Mouse (Mus musculus) ZHBTc4 (cell line): ENCODE data around the gene Klk1b5.
A peak's percentile ranks its signal among the peaks of the same experiment; 100 is the strongest.

Experiments used
- DNase-seq: peaks from one replicate; pipeline ENCODE4 v3.0.0-alpha.2; 2011; ENCODE audit warnings: low read depth, low spot score

Klk1b5 gene

DNA sequence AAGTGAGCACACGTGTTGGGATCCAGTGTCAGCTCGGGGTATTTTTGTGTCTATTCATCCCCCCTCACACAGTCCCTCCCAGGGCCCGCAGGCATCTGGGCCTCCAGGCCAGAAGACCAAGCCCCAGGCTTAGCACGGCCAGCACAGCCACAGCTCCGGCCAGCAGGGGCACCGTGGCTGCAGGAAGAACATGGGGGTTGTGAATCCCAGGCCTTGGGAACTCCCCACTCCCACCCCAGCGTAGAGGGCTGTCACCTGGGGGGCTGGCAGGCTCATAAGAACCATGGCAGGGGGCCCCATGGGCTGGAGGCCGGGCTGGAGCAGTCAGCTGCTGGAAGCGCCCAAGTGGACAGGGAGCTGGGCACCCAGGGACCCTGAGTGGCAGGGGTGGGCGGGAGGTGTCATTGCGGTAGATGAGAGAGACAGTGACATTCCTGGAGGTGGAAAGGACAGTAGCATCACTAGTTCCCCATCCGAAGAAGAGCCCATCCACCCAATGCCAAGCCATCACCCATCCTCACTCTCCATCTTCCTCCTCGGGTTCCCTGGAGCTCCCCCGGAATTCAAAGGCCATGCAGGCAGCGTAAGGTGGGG lies 37.4 kb downstream of the Klk1b5 start:
- no peak for DNase-seq

DNA sequence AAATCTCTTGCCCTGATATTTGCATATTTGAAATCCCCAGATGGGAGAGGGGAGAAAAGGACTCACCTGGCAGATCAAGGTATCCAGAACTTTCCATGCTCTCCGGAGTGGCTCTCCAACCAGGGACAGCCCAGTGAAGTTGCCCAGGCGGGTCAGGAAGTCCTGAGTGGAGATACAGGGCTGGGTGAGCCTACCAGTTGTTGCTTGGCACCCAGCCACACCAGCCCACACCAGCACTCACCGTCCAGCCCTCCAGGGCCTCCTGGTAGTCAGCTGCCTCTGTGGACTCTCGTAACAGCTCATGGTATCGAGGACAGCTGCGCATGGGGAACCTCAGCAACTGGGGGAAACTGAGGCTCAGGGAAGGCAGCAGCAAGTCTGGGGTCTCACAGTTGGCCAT lies 39.2 kb downstream of the Klk1b5 start:
- no peak for DNase-seq

- DNase-seq: no peak
Measured at GRCm38 (mm10) chr7:44257278-44257677, 41.5 kb downstream of the Klk1b5 start, which contains the start of gene Acp4. Gene Acp4 (minus strand): TSS chr7:44257378.

DNA sequence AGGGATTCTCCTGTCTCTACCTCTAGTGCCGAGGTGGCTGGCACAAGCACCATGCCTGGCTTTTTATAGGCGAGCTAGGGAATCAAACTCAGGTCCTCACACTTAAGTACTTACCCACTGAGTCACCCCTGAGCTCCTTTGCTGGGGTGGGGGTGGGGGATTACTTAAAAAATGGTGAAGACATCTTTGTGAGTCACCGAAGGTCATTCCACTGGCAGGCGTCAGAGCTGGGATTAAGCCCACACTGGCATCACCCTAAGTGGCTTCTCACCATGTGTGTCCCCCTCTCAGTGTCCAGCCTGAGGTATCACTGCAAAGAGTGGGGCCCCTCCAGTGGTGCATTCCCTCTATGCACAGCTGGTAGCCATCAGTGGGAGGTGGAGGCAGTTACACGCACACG lies 44.7 kb downstream of the Klk1b5 start:
- DNase-seq: no peak

- DNase-seq: no peak
Measured at GRCm38 (mm10) chr7:44261147-44261546, 45.4 kb downstream of the Klk1b5 start, which contains the start of gene Gm15517. Gene Gm15517 (plus strand): TSS chr7:44261447.

- peak; percentile 96 for DNase-seq
Measured at GRCm38 (mm10) chr7:44262791-44263643, 47.3 kb downstream of the Klk1b5 start.

DNA sequence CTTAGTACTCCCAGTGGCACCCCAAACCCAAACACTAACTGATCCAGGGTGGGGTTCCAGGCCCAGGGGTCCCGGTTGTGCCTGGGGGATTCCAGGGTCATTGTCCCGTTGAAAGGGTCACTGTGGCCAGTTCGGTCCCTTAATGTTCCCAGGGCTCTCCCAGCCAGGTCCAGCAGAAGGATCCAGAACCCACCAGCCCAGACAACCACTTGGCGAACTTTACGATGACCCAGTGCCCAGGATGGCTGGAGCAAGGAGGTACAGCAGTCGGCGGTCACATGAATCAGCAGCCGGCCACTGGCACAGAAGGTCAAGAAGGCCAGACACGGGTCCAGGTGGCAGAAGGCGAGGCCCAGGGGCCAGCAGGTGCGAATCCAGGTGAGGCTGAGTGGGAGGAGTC lies 52.4 kb downstream of the Klk1b5 start:
- no peak for DNase-seq

GRCm38 (mm10) chr7:44269397-44269796 lies 53.7 kb downstream of the Klk1b5 start:
- no peak for DNase-seq
